Mouse (Mus musculus) myocyte (in vitro differentiated cells): ENCODE measurements around the gene Ssbp3.

Source experiments
- MAX ChIP-seq: IDR thresholded peaks from one replicate; pipeline ENCODE4 v1.6.1; 2011; ENCODE audit warnings: low read depth, mild to moderate bottlenecking, control low read depth
- POLR2A ChIP-seq: IDR thresholded peaks from one replicate; pipeline ENCODE4 v1.6.1; 2011; ENCODE audit warnings: low read depth, mild to moderate bottlenecking, control low read depth, moderate library complexity; ENCODE audit not compliant: insufficient read length

- no peak for TF ChIP-seq POLR2A
- TF ChIP-seq MAX: no peak
These were observed 2.6 kb upstream of the Ssbp3 start for GRCm38 (mm10) chr4:106907701-106908425.
